ENCODE assay signal across 13 mouse cellular contexts in the genomic region with DNA sequence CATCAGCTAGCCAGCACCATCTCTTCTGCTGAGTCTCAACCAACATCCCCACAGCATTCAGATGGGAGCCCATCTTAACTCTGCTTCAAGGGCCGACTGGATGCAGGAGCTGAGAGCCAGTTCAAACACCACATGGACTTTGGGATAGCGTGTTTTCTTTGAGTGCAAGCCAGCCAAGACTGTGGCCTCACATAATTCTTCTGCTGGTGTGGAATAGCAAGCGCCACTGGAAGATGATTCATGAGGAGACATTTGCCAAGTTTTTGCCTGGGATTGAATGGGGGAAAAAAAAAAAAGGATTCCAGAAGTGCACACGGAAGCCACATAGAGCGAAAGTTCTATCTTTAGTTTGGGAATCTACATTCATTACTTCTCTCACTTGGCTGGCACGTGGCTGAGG.
DNase-seq lines count a peak whose midpoint lies in the region; ATAC-seq and TF ChIP-seq lines count a peak whose summit lies in the region.
"Had no signal": no experiment of that assay in that cellular context is flagged by ENCODE, and none has a peak within 500 bp of the region (broad histone marks: within the 10 kb centered on the region; RNA-seq: fewer than 3 reads in every experiment).

No protein-coding gene starts in this region.

- ATAC-seq in lung, embryonic 16.5 days (ENCODE audit: low read depth): 0 out of 2 replicates have a peak, but pooled peaks have one; percentile 36
- no peak for ATAC-seq in lung, postnatal 0 days

- TF ChIP-seq EP300 in lung, postnatal 0 days (IDR thresholded peaks at IDR 0.05): no peak

- 42% methylated on average over 6 of the region's 6 CpGs for WGBS in lung, embryonic 16.5 days
- WGBS in lung, postnatal 0 days: 60% methylated on average over 6 of the region's 6 CpGs

- no peak for DNase-seq in lung, postnatal 0 days (ENCODE audit: low spot score)
- peak; percentile 63 for DNase-seq in adrenal gland, postnatal 10 days
- peak; percentile 35 for DNase-seq in heart, postnatal 4 days
- peak; percentile 7 for DNase-seq in lung, postnatal 25 days (ENCODE audit: low spot score)
- no peak for DNase-seq in frontal cortex, postnatal 10 days (ENCODE audit: low spot score in 2 of 2)
- DNase-seq in c-Kit-positive CD71-positive TER-119-positive erythroid progenitor cells, embryonic 14.5 days (ENCODE audit: low spot score): no peak
- no peak for DNase-seq in thymus, postnatal 10 days (ENCODE audit: low spot score in 2 of 2)
- DNase-seq: cerebellum, adult 18-20 months; layer of hippocampus, adult 9-11 months had no signal

- H3K4me3 ChIP-seq in lung, embryonic 16.5 days (ENCODE audit: low read length): no peak overlapping the region
- H3K4me3 ChIP-seq in lung, postnatal 0 days (ENCODE audit: low read depth, low read length): no peak overlapping the region
- H3K4me3 ChIP-seq: hindbrain, embryonic 13.5 days; limb, embryonic 15.5 days; midbrain, embryonic 10.5 days had no signal

- H3K27me3 ChIP-seq in lung, embryonic 16.5 days (ENCODE audit: control insufficient read depth, insufficient read depth, low read depth, low read length): no peaks in the 10 kb centered on the region
- H3K27me3 ChIP-seq in lung, postnatal 0 days (replicated peaks; ENCODE audit: insufficient read depth, low read length): no peaks in the 10 kb centered on the region
- H3K27me3 ChIP-seq: hindbrain, embryonic 13.5 days had no signal

- H3K9me3 ChIP-seq in lung, embryonic 16.5 days (ENCODE audit: control insufficient read depth, low read length): no peaks in the 10 kb centered on the region
- H3K9me3 ChIP-seq in lung, postnatal 0 days (ENCODE audit: low read length): no peaks in the 10 kb centered on the region
- H3K9me3 ChIP-seq: hindbrain, embryonic 13.5 days; limb, embryonic 15.5 days; midbrain, embryonic 10.5 days had no signal

- no peak for TF ChIP-seq CTCF in lung, postnatal 0 days (IDR thresholded peaks at IDR 0.05)

- no peak overlapping the region for H3K27ac ChIP-seq in lung, embryonic 16.5 days (ENCODE audit: low read length)
- H3K27ac ChIP-seq in lung, postnatal 0 days (ENCODE audit: low read length): no peak overlapping the region
- H3K27ac ChIP-seq: hindbrain, embryonic 13.5 days; limb, embryonic 15.5 days; midbrain, embryonic 10.5 days had no signal

- no peak overlapping the region for H3K4me2 ChIP-seq in lung, embryonic 16.5 days (ENCODE audit: low read depth, low read length)
- H3K4me2 ChIP-seq in lung, postnatal 0 days (replicated peaks; ENCODE audit: low read depth, low read length): no peak overlapping the region
- H3K4me2 ChIP-seq: hindbrain, embryonic 13.5 days; limb, embryonic 15.5 days had no signal

- H3K9ac ChIP-seq in lung, embryonic 16.5 days (ENCODE audit: low read length): no peak overlapping the region
- no peak overlapping the region for H3K9ac ChIP-seq in lung, postnatal 0 days (replicated peaks; ENCODE audit: low read depth)
- H3K9ac ChIP-seq: hindbrain, embryonic 13.5 days; limb, embryonic 15.5 days had no signal

- no peaks in the 10 kb centered on the region for H3K36me3 ChIP-seq in lung, embryonic 16.5 days (ENCODE audit: control insufficient read depth, insufficient read depth, low read length)
- H3K36me3 ChIP-seq in lung, postnatal 0 days (ENCODE audit: insufficient read depth, low read length): no peaks in the 10 kb centered on the region
- H3K36me3 ChIP-seq: hindbrain, embryonic 13.5 days; limb, embryonic 15.5 days; midbrain, embryonic 10.5 days had no signal

- H3K4me1 ChIP-seq in lung, embryonic 16.5 days (replicated peaks; ENCODE audit: control insufficient read depth, insufficient read depth, low read length): no peaks in the 10 kb centered on the region
- H3K4me1 ChIP-seq in lung, postnatal 0 days (ENCODE audit: insufficient read depth, low read depth, low read length): no peaks in the 10 kb centered on the region

Comparison
In these comparisons a context has a peak if more than half of its experiments do, and no peak if none do; other contexts are left out.
1. DNase-seq: peak in adrenal gland, postnatal 10 days (single experiment), heart, postnatal 4 days (single experiment) and lung, postnatal 25 days (single experiment); none in lung, postnatal 0 days (single experiment), frontal cortex, postnatal 10 days (0 of 2), c-Kit-positive CD71-positive TER-119-positive erythroid progenitor cells, embryonic 14.5 days (single experiment) and thymus, postnatal 10 days (0 of 2).